ENCODE assay signal across 19 mouse cellular contexts in the genomic region with DNA sequence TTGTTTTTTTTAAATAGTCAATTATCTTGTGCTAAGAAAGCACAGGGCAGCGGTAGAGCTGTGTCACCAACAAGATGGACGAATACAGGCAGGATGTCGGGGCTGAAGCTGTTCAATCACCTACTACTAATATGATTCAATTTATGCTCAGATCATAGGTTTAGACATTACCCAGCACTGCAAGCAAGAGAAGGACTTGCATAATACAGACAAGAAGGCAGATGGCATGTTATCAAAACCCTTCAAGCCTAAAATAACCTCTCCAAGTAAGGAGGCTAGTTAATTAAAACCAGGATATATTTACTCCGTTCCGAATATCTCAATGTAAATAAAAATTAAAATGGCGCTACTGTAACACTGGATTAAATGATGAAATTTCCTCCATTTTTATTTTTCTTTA.
DNase-seq lines count a peak whose midpoint lies in the region; ATAC-seq and TF ChIP-seq lines count a peak whose summit lies in the region.
"Had no signal": no experiment of that assay in that cellular context is flagged by ENCODE, and none has a peak within 500 bp of the region (broad histone marks: within the 10 kb centered on the region; RNA-seq: fewer than 3 reads in every experiment).

No protein-coding gene starts in this region.

- H3K9me3 ChIP-seq in neural tube, embryonic 14.5 days (ENCODE audit: control insufficient read depth, low read length), result no peaks in the 10 kb centered on the region
- H3K9me3 ChIP-seq: embryonic facial prominence, embryonic 13.5 days; forebrain, embryonic 13.5 days; heart, embryonic 10.5 days; heart, embryonic 15.5 days; hindbrain, embryonic 10.5 days; hindbrain, embryonic 15.5 days had no signal

- 61% methylated on average over 6 of the region's 6 CpGs for WGBS in neural tube, embryonic 14.5 days

- H3K36me3 ChIP-seq in neural tube, embryonic 14.5 days (ENCODE audit: control insufficient read depth, insufficient read depth, low read length), result no peaks in the 10 kb centered on the region

- no peaks in the 10 kb centered on the region for H3K27me3 ChIP-seq in neural tube, embryonic 14.5 days (ENCODE audit: control insufficient read depth, insufficient read depth, low read length)
- H3K27me3 ChIP-seq: embryonic facial prominence, embryonic 13.5 days; forebrain, embryonic 13.5 days; heart, embryonic 15.5 days; hindbrain, embryonic 15.5 days had no signal

- TF ChIP-seq CTCF in left cerebral cortex, adult 2 months (IDR thresholded peaks at IDR 0.05), result no peak

- ATAC-seq in neural tube, embryonic 14.5 days (ENCODE audit: low read depth), result no peak
- ATAC-seq: forebrain, embryonic 13.5 days; inflammation-experienced regulatory T-cells, adult 6 months; intestine, postnatal 0 days had no signal

- H3K27ac ChIP-seq in left cerebral cortex, adult 2 months, result peak overlapping the region; percentile 13; the same call in 1 of the 2 replicates
- H3K27ac ChIP-seq in neural tube, embryonic 14.5 days (ENCODE audit: low read depth, low read length), result 0 out of 2 replicates have a peak overlapping the region, but pooled peaks have one; percentile 34
- H3K27ac ChIP-seq: embryonic facial prominence, embryonic 13.5 days; forebrain, embryonic 13.5 days; gastrocnemius, adult 2 months; heart, embryonic 10.5 days; heart, embryonic 15.5 days; hindbrain, embryonic 10.5 days; hindbrain, embryonic 15.5 days had no signal

- H3K4me2 ChIP-seq in neural tube, embryonic 14.5 days (ENCODE audit: low read depth, low read length), result no peak overlapping the region
- H3K4me2 ChIP-seq: embryonic facial prominence, embryonic 13.5 days; forebrain, embryonic 13.5 days; heart, embryonic 15.5 days; hindbrain, embryonic 15.5 days had no signal

- H3K4me3 ChIP-seq in left cerebral cortex, adult 2 months, result no peak overlapping the region
- H3K4me3 ChIP-seq in neural tube, embryonic 14.5 days (ENCODE audit: low read depth, low read length), result no peak overlapping the region
- H3K4me3 ChIP-seq: embryonic facial prominence, embryonic 13.5 days; forebrain, embryonic 13.5 days; gastrocnemius, adult 2 months; heart, embryonic 10.5 days; heart, embryonic 15.5 days; hindbrain, embryonic 10.5 days; hindbrain, embryonic 15.5 days had no signal

- DNase-seq in cerebellum, adult 9-10 months, result peak; percentile 67
- no peak for DNase-seq in cerebellum, postnatal 14 days
- DNase-seq in heart, adult 11 months, result peak; percentile 21
- no peak for DNase-seq in heart, postnatal 14 days
- no peak for DNase-seq in left cerebral cortex, adult 2 months (ENCODE audit: extremely low spot score in 1 of 2, low spot score in 2 of 2)
- no peak for DNase-seq in left cerebral cortex, postnatal 10 days (ENCODE audit: extremely low spot score in 1 of 2, low spot score in 2 of 2)
- no peak for DNase-seq in neural tube, embryonic 10.5 days (ENCODE audit: extremely low spot score, low spot score)
- DNase-seq: adrenal gland, postnatal 14 days; gastrocnemius, adult 2 months; gastrocnemius, postnatal 25 days had no signal

- no peak overlapping the region for H3K9ac ChIP-seq in neural tube, embryonic 14.5 days (replicated peaks; ENCODE audit: low read depth, low read length)
- H3K9ac ChIP-seq: embryonic facial prominence, embryonic 13.5 days; forebrain, embryonic 13.5 days; heart, embryonic 15.5 days; hindbrain, embryonic 15.5 days had no signal

- H3K4me1 ChIP-seq in neural tube, embryonic 14.5 days (ENCODE audit: control insufficient read depth, insufficient read depth, low read length), result 0 out of 2 replicates have a peak, but pooled peaks cover 5% of the 10 kb centered on the region
- H3K4me1 ChIP-seq: forebrain, embryonic 13.5 days; hindbrain, embryonic 10.5 days; hindbrain, embryonic 15.5 days had no signal

- intact Hi-C loops in heart, postnatal 14 days (cut with DNase I), result no loop called here
- intact Hi-C loops in left cerebral cortex, adult 2 months (cut with DNase I), result no loop called here
- intact Hi-C loops in left cerebral cortex, postnatal 10 days (cut with DNase I), result no loop called here

Comparison
In these comparisons a context has a peak if more than half of its experiments do, and no peak if none do; other contexts are left out.
1. DNase-seq: peak in cerebellum, adult 9-10 months (single experiment) and heart, adult 11 months (single experiment); none in cerebellum, postnatal 14 days (0 of 2), heart, postnatal 14 days (0 of 2), left cerebral cortex, adult 2 months (0 of 2), left cerebral cortex, postnatal 10 days (0 of 2) and neural tube, embryonic 10.5 days (single experiment).